14 mouse cellular contexts compared by ENCODE assay signal in genomic region chr15:63662183-63662582, GRCm38 (mm10).
"Had no signal": no experiment of that assay in that cellular context is flagged by ENCODE, and none has a peak within 500 bp of the region (broad histone marks: within the 10 kb centered on the region; RNA-seq: fewer than 3 reads in every experiment).

No protein-coding gene starts in this region.

- H3K36me3 ChIP-seq: midbrain, embryonic 13.5 days; midbrain, embryonic 15.5 days; neural tube, embryonic 12.5 days; stomach, embryonic 15.5 days had no signal

- H3K27ac ChIP-seq: macrophage; midbrain, embryonic 13.5 days; midbrain, embryonic 15.5 days; neural tube, embryonic 12.5 days; stomach, embryonic 15.5 days; stomach, postnatal 0 days had no signal

- H3K9me3 ChIP-seq: megakaryocyte, embryonic 14.5 days; midbrain, embryonic 13.5 days; midbrain, embryonic 15.5 days; neural tube, embryonic 12.5 days; stomach, embryonic 15.5 days had no signal

- H3K4me1 ChIP-seq: midbrain, embryonic 13.5 days; midbrain, embryonic 15.5 days; neural tube, embryonic 12.5 days; stomach, embryonic 15.5 days had no signal

- DNase-seq: lung, adult 18-20 months; lung, embryonic 14.5 days; lung, postnatal 10 days; right cerebral cortex, postnatal 14 days; thymus, adult 2 months; thymus, postnatal 25 days; thymus, postnatal 4 days had no signal

- H3K9ac ChIP-seq: lung, embryonic 14.5 days; midbrain, embryonic 13.5 days; midbrain, embryonic 15.5 days; neural tube, embryonic 12.5 days; stomach, embryonic 15.5 days had no signal

- H3K4me3 ChIP-seq: megakaryocyte, embryonic 14.5 days; midbrain, embryonic 13.5 days; midbrain, embryonic 15.5 days; neural tube, embryonic 12.5 days; stomach, embryonic 15.5 days had no signal
